Mouse (Mus musculus) erythroblast, embryonic 14.5 days (primary cell): ENCODE data around the gene Dlg2. TPM values are rescaled to one million over a fixed set of nuclear protein-coding genes. Genes with fewer than 3 reads are reported as not detected.

Experiments used
- H3K27me3 ChIP-seq: 2 replicates; pipeline ENCODE4 v1.6.1; 2012; ENCODE audit warnings: inconsistent platforms; ENCODE audit not compliant: control insufficient read depth
- H3K36me3 ChIP-seq: 2 replicates; pipeline ENCODE4 v1.6.1; 2012; ENCODE audit warnings: mild to moderate bottlenecking, inconsistent platforms; ENCODE audit not compliant: control insufficient read depth
- H3K4me1 ChIP-seq: 2 replicates; pipeline ENCODE4 v1.6.1; 2012; ENCODE audit warnings: inconsistent platforms; ENCODE audit not compliant: control insufficient read depth
- H3K4me3 ChIP-seq: replicated peaks from 2 replicates; pipeline ENCODE3; 2012; ENCODE audit warnings: moderate library complexity, mild to moderate bottlenecking, inconsistent platforms
- H3K9me3 ChIP-seq: 2 replicates; pipeline ENCODE4 v1.6.1; 2012; ENCODE audit warnings: low read length, inconsistent platforms, mixed read lengths; ENCODE audit not compliant: control insufficient read depth
- GATA1 ChIP-seq: IDR thresholded peaks from 2 replicates; pipeline ENCODE4 v1.6.1; 2012; ENCODE audit warnings: low read length, inconsistent platforms, mixed read lengths
- TAL1 ChIP-seq: IDR thresholded peaks from 3 replicates; pipeline ENCODE4 v1.6.1; 2012; ENCODE audit warnings: low read length, inconsistent platforms, mixed read lengths
- polyA plus RNA-seq: library from polyadenylated mRNA; stranded (reverse); fragments of >175 nt; gene quantifications from 2 replicates; pipeline ENCODE4 v1.2.3, GENCODE M21; 2012

Dlg2 gene
- polyA plus RNA-seq, 1 experiment = not detected

DNA sequence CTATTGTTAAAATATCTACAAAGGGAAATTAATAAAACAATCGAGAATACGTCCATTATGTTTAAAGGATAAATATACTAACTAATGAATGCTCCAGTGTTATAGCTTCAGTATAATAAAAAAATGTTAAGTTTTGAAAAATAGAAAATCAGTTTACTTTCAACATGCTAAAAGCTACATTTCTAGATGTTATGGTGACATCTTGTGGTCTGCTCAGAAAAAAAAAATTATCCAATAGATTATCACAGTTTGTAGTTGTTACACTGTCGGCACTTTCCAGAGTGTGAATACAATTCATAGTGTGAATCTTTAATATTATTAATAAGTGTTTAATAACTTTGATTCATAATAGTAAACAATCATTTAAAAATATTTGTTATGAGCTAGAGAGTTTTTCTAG lies 31.7 kb downstream of the Dlg2 start:
- no peaks in the 10 kb centered on the region for H3K9me3 ChIP-seq
- TF ChIP-seq TAL1 = no peak
- TF ChIP-seq GATA1 = no peak
- H3K36me3 ChIP-seq = no peaks in the 10 kb centered on the region
- no peaks in the 10 kb centered on the region for H3K4me1 ChIP-seq
- H3K27me3 ChIP-seq = no peaks in the 10 kb centered on the region
- no peak overlapping the region for H3K4me3 ChIP-seq

DNA sequence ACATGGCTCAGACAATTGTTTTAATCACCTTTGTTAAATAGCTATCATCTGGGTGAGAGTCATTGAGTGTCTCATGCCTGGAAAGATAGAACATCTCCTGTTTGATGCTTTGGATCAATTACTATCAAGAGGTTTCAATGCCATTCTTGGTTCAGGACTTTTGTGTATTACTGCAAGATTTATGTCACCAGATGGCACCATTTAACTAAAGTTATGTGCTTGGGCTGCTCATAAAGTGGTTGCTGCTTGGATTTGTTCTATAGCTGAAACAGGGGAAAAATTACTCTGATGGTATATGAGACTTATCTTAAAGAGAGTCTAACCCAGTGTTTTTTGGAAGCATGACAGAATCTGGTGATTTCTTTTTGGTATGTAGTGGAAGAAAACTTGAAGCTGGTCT lies 35.8 kb downstream of the Dlg2 start:
- Histone ChIP-seq H3K4me1 (no peaks in the 10 kb centered on the region), H3K27me3 (no peaks in the 10 kb centered on the region), H3K9me3 (no peaks in the 10 kb centered on the region), H3K4me3 (no peak overlapping the region), H3K36me3 (no peaks in the 10 kb centered on the region)
- TF ChIP-seq TAL1 = no peak
- TF ChIP-seq GATA1 = no peak

DNA sequence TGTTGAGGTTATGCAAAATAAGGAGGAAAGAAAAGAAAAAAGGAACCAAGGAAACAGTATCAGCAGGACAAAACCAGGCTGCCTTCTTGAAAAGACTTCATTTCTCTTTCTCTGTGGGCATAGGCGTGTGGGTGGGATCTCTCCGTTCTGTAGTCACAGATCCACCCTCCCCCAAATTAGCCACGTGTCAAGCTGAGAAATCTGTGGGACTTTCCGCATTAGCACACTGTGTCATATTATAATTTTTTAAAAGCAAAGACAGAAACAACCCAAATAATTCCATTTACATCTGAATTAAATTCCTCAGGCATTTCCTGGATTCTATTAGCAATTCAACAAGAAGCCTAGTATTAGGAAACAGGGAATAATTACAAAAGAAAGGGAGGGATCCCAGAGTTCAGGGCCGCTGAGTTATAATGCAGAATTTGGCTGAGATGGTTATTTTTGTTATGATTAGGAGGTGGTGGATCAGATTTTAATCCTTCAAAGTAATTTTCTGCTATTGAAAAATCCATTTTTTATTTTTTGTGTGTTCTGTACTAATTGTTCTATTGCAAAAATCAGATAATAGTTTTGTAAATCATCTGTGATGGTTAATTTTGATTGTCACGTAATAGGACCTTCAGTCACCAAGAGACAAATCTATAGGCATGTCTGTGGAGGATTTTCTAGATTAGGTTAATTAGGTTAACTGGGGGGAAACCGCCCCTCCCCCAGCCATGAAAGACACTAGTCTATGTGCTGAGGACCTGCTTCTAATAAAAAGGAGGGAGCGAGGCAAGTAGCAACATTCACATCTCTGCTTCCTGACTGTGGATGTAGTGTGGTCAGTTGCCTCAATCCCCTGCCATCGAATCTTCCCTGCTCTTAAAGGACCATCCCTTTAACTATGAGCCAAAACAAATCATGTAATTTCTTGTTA lies 63.3 kb downstream of the Dlg2 start:
- Histone ChIP-seq H3K4me3 (no peak overlapping the region), H3K9me3 (no peaks in the 10 kb centered on the region), H3K36me3 (no peaks in the 10 kb centered on the region), H3K27me3 (no peaks in the 10 kb centered on the region), H3K4me1 (no peaks in the 10 kb centered on the region)
- no peak for TF ChIP-seq TAL1
- TF ChIP-seq GATA1 = no peak

DNA sequence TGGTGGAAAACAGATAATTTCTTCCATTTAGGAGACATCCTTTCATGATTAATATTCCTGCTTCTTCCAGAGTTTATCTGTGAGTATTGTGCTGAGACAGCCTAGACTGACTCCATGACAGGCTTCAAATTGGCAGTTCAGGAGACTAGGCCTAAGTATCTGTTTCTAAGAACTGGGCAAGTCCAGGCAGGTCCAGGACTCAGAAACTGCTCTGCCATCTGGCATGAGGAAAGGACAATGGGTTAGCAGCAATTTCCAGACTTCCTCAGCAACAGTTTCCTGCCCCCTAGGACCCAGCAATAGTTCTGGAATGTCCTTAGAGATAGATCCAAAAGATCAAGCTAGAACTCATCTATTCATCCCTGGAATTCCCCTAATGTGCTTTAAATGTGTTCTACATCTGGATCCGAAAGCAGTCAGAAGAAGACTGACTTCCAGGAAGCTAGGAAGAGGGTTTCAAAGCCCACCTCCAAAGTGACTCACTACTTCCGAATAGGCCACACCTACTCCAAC lies 64.4 kb downstream of the Dlg2 start:
- H3K27me3 ChIP-seq = no peaks in the 10 kb centered on the region
- H3K4me1 ChIP-seq = no peaks in the 10 kb centered on the region
- TF ChIP-seq GATA1 = no peak
- TF ChIP-seq TAL1 = no peak
- H3K36me3 ChIP-seq = no peaks in the 10 kb centered on the region
- H3K9me3 ChIP-seq = no peaks in the 10 kb centered on the region
- H3K4me3 ChIP-seq = no peak overlapping the region

DNA sequence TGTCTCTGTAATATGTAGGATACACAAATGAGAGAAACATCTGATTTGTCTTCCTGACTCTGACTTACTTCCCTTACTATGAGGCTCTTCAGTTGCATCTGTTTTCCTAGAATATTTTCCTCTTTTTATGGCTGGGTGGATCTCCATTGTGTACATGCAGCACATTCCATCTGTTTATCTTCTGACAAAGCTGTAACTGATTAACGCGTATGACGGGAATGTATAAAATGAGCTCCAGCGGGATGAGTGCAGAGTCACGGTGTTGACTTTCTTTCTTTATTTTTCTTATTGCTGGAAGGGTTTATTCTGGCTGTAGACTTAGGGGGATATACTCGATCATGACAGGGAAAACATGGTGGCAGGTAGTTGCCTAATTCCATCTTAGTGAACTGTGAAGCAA lies 76.9 kb downstream of the Dlg2 start:
- H3K4me1 ChIP-seq = no peaks in the 10 kb centered on the region
- H3K4me3 ChIP-seq = no peak overlapping the region
- no peaks in the 10 kb centered on the region for H3K27me3 ChIP-seq
- TF ChIP-seq TAL1 = no peak
- no peak for TF ChIP-seq GATA1
- H3K9me3 ChIP-seq = no peaks in the 10 kb centered on the region
- no peaks in the 10 kb centered on the region for H3K36me3 ChIP-seq

DNA sequence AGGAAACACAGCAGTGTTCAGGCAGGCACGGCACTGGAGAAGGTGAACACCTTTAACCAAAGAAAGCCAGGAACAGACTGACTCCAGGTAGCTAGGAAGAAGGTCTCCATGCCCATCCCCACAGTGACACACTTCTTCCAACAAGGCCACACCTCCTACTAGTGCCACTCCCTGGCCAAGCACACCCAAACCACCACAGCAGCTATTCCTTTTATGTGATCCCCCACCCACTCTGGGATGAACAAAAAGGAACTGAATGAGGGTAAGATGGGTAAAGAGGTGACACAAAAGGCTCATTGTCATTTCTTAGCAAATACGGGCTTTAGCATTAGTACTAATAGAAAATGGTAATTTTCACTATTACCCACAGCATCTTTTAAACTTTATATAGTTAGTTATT lies 77.9 kb downstream of the Dlg2 start:
- Histone ChIP-seq H3K4me1 (no peaks in the 10 kb centered on the region), H3K9me3 (no peaks in the 10 kb centered on the region), H3K27me3 (no peaks in the 10 kb centered on the region), H3K36me3 (no peaks in the 10 kb centered on the region), H3K4me3 (no peak overlapping the region)
- TF ChIP-seq TAL1 = no peak
- TF ChIP-seq GATA1 = no peak

DNA sequence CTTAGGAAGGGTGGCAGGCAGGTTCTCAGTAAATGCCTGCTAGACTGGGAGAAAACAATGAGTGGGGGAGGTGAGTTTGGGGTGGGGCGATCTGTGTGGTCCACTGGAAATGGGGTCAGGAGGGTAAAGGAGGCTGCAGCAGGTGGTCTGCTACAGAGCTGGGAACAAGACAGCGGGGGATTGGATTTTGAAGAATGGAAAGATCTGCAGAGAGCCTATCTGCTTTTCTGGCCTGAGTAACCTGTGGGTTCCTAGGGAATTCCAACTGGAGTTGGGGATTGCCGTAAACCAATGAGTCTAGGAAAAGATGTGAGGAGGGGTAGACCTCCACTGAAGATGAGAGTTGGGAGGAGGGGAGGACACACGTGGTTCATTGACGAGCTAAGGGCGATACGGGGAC lies 92.7 kb downstream of the Dlg2 start:
- Histone ChIP-seq H3K4me1 (no peaks in the 10 kb centered on the region), H3K4me3 (no peak overlapping the region), H3K27me3 (no peaks in the 10 kb centered on the region), H3K9me3 (no peaks in the 10 kb centered on the region), H3K36me3 (no peaks in the 10 kb centered on the region)
- no peak for TF ChIP-seq TAL1
- TF ChIP-seq GATA1 = no peak

DNA sequence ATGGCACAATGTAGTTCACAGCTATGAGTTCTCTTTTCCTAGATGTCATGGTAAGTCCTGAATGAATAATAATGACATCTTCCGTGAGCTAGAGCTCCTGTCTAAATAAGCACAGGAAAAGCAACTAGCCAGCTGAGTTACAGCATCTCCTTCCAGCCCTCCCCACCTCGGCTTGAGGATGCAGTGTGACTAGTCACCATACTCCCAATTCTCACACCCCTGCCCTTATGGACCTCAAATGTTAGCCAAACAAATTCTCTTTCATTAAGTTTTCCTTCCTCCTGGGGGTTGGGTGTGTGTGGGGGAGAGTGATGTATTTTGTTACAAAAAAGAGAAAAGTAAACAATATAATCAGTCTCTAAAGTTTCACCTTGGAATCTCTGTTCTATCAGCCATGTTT lies 111.3 kb downstream of the Dlg2 start:
- no peaks in the 10 kb centered on the region for H3K27me3 ChIP-seq
- H3K4me1 ChIP-seq = no peaks in the 10 kb centered on the region
- H3K9me3 ChIP-seq = no peaks in the 10 kb centered on the region
- no peaks in the 10 kb centered on the region for H3K36me3 ChIP-seq
- no peak for TF ChIP-seq TAL1
- TF ChIP-seq GATA1 = no peak
- H3K4me3 ChIP-seq = no peak overlapping the region

DNA sequence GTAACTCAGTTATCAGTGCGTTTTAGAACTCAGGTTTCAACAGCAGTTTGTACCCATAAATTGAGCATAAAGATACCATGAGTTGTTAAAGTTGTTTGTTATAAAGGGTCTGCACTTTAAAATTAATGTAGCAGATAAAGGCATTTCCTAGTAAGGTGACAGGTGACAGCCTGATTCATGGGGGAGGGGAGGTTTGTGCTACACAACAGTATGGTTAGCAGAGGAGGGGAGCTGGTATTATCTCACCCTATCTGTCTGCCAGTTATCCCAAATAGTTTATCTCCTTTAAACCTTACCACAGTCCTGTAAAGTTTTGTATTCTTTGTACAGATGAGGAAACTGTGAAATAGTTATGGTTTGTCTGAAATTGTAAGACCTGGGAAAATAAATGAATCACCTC lies 111.8 kb downstream of the Dlg2 start:
- H3K36me3 ChIP-seq = no peaks in the 10 kb centered on the region
- TF ChIP-seq TAL1 (no peak), GATA1 (no peak)

DNA sequence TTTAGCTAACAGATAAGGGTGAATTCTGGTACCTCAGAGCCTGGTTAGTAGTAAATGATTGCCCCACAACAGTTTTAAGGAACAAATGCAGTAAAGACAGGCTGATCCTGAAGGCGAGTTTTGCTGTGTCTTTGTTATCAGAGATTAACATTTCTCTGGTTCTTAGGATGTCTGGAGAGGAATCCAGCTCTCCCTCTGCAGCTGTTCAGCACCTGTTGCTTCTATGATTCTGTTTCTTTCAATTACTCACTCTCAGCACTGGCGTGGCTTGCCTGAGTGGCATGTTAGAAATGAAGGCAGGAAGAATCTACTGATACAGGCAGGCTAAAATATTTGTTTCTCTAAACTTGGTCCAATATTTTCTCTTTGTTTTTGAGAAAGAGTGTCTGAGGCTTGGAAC lies 133.3 kb downstream of the Dlg2 start:
- no peak overlapping the region for H3K4me3 ChIP-seq
- H3K9me3 ChIP-seq = no peaks in the 10 kb centered on the region
- TF ChIP-seq TAL1 (no peak), GATA1 (no peak)

More for the DNA sequence above, 111.8 kb downstream of the Dlg2 start:
- Histone ChIP-seq H3K27me3 (no peaks in the 10 kb centered on the region), H3K4me1 (no peaks in the 10 kb centered on the region), H3K4me3 (no peak overlapping the region), H3K9me3 (no peaks in the 10 kb centered on the region)

More for the DNA sequence above, 133.3 kb downstream of the Dlg2 start:
- H3K4me1 ChIP-seq = no peaks in the 10 kb centered on the region
- H3K36me3 ChIP-seq = no peaks in the 10 kb centered on the region
- no peaks in the 10 kb centered on the region for H3K27me3 ChIP-seq
